Mouse (Mus musculus) ovary, postnatal 14 days (tissue): Measurements from ENCODE around the gene Pwwp2b.

ENCODE experiments used
- DNase-seq: peaks from one replicate; pipeline ENCODE4 v3.0.0; 2022; ENCODE audit warnings: low spot score

Pwwp2b gene

DNA sequence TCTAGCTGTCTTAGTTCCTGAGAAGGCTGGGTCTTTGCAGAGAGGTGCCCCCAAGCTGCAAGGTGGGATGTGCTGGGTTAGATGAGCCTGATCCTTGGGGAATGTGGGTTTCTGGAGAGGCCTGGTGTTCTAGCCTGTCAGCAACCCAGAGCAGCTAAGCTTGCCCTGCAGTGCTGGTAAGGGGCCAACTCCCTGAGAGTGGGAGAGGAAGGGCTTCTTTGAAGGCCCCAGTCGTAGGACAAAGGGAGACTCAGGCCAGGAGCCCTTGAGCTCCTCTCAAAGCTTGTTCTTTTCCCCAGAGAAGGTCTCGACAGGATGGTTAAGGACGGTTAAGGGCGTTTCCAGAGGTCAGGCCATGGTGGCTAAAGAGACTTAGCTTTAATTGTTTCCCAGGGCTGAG lies 16.1 kb downstream of the Pwwp2b start:
- no peak for DNase-seq

DNA sequence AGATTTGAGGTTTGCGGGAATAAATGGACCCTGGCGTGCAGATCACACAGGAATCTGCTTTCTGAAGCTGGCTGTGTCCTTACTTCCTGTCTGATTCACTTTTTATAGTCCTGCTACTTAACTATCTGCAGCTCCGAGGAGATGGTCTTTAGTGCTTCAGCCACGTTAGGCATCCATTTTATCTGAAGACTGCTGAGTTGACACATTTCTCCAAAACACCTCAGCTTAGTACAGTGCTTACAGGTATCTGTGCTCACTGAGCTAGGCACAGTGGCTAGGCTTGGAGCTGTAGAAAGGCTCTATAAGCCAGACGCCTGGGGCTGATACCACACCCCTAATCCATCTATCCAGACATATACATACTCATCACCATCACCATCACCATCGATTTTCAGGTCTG lies 17.4 kb downstream of the Pwwp2b start:
- DNase-seq, result no peak

DNA sequence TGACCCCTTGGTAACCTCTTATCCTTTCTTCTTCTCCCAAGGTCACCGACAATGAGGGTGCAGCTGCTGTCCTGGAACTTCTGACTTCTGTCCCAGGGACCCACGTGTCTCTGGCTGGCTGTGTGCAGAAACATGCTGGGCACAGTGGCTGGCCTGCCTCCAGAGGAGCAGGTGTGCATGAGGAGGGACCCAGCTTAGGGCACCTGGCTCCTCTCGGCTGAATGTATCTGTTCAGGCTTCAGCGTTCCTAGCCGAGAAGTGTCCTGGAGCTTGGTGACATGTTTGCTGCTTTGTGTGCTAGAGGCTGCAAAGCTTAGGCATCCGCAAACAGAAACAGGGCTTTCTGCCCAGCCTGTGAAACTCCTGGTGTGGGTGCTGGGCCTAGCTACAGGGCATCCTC lies 18.1 kb downstream of the Pwwp2b start:
- no peak for DNase-seq

DNA sequence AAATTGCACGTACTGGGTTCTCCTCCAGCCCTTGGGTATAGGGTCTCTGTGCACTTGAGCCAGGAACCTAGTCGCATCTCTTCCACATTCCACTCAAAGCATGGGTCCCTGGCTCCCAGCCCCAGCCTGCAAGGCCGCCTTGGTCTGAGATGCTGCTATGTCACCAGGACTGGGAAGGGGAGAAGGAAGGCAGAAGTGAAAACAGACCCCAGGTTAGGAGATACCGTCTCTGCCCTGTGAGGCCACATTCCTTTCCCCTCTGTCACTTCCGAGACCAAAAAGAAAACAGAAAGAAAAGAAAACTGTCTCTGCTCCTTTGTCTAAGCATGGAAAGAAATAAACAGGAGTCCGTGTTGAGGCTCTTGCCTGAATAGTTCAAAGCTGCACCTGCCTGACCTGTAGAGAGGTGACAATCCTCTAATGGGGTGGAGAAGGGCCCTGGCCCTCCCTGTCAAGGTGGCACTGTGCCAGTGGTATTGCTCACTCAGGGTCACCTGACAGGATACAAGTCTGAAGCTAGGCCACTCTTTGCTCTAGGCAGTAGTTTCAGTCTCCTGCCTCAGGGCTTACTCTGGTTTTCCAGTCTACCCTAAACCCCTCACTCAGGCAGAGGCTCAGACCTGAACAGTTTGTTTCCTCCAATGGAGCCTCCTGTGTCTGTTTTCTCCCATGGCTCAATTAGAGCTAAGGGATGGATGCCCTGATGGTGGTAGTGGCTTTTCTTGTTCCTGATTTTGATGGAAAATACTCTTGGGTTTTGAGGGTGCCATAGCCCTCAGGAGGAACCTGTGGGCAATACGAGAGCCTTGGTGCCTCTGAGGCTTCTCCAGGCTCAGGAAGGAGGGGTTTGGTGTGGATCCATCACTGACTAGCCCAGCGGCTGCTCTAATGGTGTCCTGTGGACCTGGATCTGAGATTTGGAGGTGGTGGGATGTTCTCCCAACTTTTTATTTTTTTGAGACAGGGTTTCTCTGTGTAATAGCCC lies 18.9 kb downstream of the Pwwp2b start:
- DNase-seq, result no peak

DNA sequence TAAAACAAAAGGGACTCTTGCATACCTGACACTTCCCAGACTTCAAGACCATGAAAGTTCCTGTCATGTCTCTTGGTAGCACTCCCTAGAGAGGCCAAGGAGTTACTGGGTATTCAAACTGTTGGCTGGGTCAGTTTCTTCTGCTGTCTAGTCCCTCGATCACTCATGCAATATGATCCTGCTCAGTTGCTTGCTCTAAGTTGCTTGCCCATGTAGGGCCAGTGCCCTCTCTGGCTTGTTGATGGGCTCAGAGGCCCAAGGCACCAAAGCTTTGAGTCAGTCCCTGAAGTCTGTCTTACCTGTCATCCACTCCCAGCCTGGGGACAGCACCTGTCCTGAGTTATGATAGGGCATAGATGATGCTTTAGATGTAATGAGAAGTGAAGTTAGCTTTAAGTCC lies 22.5 kb downstream of the Pwwp2b start:
- DNase-seq, result no peak

DNA sequence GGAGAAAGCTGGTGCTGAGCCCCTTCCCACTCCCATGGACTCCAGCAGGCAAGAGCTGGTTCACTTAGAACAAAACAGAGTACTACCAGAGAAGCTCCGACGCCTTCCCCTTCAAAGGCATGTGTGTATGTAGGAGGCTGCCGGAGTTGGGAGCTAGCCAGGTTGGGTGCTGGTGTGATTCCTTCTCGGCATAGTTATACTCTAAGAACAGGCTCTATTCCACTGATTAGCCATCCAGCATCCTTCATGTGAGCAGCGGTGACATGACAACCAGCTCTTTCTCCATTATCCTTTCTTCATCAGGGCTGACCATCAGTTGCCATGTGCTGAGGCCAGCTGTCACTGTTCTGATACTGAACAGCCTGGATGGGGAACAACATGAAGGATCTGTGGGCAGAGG lies 23.6 kb downstream of the Pwwp2b start:
- no peak for DNase-seq

DNA sequence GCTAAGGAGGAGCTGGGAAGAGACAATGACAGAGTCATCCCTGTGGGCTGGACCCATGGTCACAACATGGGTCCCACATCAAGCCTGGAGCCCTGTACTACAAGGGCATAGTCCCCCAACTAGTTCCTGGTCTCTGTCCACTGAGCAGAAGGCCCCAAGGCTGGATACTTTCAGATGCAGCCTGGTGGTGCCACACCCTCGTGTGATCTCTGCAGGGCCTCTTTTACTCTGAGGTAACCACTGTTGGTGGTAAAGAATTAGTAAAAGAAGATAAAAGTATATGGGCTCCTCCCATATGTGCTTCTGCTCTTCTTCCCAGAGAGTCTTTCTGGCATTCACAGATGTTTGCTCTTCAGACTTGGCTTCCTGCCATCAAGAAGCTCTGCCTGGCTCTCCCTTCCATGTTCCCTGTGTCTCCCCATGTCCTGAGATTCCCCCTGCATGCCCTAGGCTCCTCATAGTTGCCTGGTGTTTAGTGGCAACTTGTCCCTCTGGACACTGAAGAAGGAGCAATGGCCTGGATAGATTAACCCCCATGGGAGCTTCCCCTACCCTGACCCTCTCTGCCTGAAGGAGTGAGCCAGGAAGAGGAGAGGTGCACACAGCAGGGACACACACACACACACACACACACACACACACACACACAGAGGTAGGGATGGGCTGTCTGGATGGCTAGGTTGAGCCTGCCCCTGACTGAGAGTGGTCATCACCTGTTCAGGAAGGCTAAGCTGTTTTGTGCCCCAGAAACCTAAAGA lies 24.5 kb downstream of the Pwwp2b start:
- DNase-seq, result peak; percentile 52

DNA sequence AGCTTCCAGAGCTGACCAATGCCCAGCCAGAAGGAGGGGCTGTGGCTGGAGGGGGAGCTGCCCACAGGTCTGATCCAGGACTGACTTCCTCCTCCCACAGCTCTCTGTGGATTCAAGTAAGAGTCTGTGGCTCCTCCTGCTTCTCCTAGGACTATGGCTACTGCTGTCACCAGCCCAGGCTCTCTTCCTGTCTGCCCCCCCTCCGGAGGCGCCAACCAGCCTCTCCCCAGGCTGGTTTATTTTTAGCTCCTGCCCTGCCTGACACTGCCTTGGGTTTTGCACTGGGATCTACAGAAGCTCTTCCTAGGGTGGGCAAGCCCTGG lies 25.1 kb downstream of the Pwwp2b start:
- DNase-seq, result no peak

DNA sequence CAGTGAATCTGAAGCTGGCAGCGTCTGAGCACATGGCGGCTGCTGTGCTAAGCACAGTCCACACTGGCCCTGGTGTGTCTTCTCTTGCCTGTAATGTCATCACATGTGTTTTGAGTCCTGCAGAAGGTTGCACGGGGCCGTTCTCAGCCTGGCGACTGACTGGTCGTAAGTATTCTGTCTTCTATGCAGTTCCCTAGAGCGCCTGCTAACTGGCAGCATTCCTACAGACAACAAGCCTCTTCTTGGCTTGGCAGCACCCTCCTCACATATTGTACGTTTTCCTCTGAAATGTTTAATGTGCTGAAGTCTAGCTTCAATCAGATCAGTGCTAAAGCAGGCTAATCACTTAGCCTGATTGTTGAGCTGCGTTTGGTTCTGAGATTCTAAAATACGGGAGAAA lies 27.3 kb downstream of the Pwwp2b start:
- DNase-seq, result no peak

DNA sequence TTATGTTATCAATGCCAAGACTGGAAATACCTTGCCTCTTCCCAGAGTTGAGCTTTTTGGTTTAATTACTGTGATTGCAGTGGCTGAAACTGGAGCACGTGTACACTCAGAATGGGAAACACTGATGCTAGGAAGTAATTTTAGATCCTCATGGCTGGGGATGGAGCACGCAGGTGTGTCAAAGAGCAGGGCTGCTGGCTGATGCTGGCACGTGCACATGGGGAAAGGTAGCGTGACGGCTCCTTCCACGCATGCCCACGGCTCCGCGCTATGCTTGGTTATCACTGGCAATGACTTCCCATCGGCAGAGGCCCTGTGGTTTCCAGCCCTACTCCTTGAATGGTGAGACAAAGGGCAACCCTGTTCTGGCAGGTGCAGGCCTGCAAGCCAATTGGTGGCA lies 27.9 kb downstream of the Pwwp2b start:
- DNase-seq, result no peak

DNA sequence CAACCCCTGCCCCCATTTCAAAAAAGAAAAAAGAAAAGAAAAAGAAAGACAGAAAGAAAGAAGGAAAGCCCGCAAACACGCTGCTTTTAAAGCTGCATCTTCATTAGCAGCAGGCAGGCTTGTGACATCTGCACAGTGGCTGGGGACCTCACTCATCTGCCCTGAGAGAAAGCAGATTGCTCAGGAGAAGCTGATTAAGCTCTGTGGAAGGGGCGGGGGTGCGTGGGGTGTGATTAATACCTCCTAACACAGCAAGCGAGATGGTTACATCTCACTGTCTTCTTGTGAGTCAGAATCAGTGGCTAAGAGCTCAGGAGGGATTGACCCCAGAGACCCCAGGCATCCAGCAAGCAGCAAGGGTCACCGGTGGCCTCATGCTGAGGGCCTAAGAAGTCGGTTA lies 29.3 kb downstream of the Pwwp2b start:
- DNase-seq, result no peak

DNA sequence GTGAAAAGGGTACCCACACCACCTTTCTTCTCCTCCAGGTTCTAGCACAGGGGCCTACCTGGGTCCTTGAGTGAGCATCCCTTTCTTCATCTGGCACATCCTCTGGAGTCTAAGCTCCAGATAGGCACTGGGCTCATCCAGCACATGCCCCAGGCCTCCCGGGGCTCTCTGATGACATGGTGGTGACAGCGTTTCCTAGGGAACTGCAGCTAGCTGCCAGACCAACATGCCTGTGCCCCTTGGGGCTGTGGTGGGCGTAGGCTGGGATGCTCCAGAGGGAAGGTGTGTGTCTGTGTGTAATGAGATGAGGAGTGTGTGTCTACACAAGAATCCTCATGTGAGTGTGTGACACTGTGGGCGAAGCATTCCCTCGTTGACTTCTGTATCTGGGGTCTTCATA lies 31.3 kb downstream of the Pwwp2b start:
- no peak for DNase-seq

DNA sequence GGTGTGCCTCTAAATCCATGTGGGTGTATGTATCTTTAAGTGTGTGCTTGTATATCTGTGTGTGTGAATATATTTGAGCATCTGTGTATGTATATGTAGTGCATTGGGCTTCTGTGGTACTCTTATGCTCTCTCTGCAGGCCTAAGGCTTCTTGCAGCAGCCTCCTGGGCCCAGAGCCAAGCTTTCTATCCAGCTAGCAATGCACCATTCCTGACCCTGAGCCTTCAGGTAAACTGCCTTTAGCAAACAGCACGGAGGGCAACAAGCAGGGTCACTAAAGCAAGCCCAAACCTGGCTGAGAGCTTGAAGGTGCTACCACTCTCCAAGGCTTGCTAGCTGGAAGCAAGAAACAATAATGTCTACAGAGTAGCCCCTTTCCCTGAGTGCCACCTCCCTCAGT lies 31.8 kb downstream of the Pwwp2b start:
- DNase-seq, result no peak

DNA sequence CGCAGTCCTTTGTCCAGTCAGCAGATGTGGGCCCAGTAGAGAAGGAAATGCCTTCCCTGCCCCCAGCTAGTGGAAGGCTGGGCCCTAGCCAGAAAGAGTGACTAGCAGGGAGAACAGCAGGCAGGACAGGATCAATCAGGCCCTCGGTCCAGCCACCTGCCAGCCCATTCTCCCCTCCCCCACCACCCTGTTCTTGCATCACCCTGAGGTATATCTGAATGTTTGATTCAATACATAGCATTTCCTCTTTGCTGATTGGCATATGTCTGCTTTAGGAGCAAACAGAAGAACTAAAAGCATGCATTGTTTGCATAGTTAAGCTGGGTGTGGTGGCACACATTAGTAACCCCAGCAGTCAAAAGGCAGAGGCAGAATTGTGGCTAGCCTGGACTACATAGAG lies 32.9 kb downstream of the Pwwp2b start:
- DNase-seq, result no peak

DNA sequence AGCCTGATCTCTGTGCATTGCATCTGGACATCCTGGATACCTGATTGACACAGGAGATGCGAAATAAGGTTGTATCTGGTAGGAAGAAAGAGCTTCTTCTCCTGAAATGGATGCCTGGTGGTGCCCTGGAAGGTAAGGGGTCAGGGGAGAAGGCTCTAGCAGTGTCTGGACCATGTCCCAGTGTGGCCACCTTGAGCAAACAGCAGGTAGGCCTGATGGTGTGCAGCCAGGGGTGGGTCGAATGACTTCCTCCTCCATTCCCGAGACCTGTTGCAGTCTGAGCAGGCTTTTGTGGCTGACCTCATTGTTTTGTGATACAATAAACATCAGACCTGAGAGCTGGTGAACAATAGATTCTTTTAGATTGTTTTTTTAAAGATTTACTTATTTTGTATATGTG lies 33.8 kb downstream of the Pwwp2b start:
- DNase-seq, result no peak

DNA sequence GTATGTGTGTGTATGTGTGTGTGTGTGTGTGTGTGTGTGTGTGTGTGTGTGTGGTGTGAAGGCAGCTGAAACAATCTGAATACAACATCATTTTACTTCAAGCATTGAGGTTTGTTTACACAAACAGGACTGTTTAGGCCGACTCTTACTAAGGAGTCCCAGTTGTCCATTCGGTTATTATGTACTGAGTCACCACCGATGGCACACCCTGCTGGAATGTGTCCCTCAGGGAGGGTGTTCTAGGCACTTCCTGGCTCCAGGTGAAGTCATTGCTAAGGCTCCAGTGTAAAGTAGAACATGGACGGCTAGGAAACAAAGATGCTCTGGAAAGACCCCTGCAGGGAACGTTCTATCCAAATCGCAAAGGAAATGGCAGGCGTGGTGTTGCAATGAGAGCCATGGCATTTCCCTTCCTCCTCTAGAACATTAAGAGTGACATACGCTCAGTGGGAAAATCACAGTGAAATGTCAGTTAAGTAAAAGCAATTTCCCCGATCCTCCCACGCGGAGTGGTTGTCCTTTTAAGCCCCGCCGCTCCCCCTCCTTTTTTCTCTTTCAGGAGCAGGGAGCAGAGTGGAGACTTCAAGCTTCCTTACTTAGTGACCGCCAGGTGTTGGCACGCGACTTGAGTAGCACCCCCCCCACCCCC lies 37.1 kb downstream of the Pwwp2b start:
- no peak for DNase-seq

DNA sequence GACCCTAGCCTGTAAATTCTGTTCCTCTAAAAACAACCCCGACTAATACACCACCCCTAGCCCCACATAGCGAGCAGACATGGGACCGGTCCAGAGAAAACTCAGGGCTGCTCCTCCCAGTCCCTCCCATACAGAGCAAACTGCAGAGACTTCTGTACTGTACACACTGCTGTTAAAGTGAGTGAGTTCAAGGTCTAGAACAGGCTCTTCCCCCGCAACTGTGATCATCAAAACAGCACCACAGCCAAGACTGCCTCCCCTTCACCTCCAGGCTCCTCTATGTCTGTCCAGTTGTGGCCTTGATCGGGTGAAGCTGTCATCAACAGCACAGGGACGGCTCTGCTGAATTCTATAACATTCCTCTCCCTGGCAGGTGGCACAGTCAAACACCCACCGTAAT lies 40.3 kb downstream of the Pwwp2b start:
- DNase-seq, result no peak

DNA sequence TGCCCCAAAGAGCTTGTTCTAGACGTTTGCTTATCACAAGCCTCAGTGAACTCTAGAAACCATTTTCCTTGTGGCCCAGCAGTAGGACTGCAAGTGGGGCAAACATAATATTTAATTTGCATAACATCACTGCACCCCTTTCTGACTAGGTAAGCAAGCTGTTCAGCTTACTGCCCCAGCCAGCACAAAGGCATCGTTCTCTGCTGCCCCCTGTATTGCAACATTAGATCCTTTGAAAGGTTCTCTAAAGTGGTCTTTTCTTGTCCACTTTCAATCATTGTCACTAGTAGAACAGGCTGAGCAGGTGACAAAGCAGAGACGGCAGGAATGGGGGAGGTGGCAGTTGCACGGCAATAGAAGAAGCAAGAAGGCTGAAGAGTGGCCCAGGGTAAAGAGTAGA lies 45.1 kb downstream of the Pwwp2b start:
- DNase-seq, result no peak

DNA sequence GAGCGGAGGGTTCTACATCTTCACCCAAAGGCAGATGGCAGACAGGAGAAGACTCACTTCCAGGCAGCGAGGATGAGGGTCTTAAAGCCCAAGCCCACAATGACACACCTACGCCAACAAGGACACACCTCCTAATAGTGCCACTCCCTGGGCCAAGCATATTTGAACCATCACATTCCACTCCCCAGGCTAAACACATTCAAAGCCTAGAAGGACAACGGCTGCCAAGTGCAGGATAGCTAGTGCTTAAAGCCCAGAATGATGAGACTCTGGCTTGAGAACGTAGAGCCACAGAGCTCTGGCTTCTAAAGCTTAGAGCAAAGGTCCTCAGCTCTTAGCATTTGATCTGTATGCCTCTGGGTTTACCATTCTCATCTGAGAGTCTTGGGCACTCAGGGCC lies 45.8 kb downstream of the Pwwp2b start:
- DNase-seq, result no peak

DNA sequence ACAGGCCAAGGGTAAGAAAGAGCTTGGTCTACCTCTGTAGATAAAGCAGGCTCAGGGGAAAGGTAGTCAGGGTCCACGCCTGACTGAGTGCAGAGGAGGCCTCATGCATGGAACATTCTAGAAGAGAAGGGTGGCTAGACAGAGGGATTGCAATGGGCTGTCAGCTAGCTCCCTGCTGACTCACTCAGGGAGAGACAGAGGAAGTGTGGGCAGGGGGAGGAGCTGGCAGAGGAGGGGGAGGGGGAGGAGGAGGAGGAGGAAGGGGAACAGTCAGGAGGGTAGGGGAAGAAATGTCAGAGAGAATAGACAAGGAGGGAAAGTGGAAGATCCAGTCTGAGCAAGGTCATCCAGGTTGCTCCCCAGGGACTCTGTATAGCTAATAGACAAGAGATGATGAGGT lies 47.4 kb downstream of the Pwwp2b start:
- no peak for DNase-seq

DNA sequence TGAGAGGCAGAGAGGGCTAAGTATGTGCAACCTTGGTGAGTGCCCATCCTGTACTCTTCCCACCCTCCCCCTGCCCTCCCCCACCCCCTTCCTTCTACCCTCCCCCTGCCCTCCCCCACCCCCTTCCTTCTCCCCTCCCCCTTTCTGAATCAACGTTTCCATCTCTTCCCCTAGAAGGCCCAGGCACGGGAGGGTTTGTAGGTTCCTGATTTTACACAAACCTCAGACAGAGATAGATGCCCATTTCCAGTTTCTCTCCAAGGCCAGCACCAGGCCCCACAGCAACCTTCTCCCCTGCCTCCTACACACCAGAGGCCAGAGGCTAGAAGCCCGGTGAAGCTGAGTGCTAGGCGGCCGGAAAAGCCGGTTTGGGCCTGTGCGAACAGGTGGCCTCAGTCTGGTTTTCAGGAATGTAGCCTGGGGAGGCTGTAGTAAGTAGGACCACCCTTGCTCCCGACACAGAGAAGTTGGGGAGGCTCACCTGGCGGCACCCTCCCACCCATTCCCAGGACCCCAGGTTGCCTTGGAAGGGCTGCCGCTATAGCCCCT lies 48.3 kb downstream of the Pwwp2b start:
- no peak for DNase-seq

DNA sequence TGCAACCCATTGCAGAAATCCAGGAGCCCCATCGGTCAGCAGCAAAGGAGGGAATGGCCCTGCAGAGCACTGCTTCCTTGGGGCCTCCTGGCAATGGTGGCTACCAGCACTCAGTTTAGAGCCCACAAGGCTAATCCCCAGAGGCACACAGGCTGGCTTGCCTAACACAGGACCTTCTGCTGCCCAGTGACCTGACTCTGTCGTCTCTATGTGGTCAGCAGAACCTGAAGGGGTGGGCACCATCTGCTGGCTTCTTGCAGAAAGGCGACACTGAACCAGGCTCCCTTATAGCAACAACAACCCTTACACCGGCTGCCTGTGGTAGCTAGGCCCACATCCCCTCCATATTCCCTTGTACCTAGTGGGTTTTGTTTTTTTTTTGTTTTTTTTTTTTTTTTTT lies 50.2 kb downstream of the Pwwp2b start:
- DNase-seq, result no peak

DNA sequence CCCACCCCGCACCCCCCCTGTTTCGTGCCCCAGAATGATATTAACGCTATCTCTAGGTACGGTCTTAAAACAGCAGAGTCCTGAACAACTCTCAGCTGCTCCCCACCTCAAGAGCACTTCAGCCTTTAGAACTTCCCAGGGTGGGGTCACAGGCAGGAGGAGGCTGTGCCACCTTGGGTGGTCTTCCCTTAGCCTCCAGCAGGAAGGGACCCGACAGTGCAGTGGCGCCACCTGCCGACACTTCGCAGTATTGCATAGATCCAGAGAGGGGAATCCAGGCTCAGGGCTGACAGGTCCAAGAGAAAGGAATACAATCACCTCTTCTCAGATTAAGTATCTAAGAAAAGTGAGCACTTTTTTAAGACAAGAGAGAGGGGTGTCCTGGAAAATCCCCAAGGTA lies 51.1 kb downstream of the Pwwp2b start:
- DNase-seq, result peak; percentile 96
